Mouse (Mus musculus) olfactory bulb, adult 2 months (tissue): ENCODE data around the gene Ubr2.

ENCODE experiments used
- CTCF ChIP-seq: fragments of 200-500 bp; IDR thresholded peaks from 2 replicates; pipeline ENCODE4 v1.5.1; 2012; ENCODE audit warnings: low read depth, mild to moderate bottlenecking, low read length, moderate library complexity; ENCODE audit not compliant: insufficient read depth
- POLR2A ChIP-seq: fragments of 200-500 bp; IDR thresholded peaks from 2 replicates; pipeline ENCODE4 v1.6.1; 2012; ENCODE audit warnings: mild to moderate bottlenecking, low read depth, low read length, moderate library complexity; ENCODE audit not compliant: insufficient read depth

GRCm38 (mm10) chr17:47050678-47051077 is 40.3 kb upstream of the Ubr2 start:
- TF ChIP-seq POLR2A (no peak), CTCF (no peak)
